Mouse (Mus musculus): ENCODE data around the gene Hprt. TPM values are rescaled to one million over a fixed set of nuclear protein-coding genes. Genes with fewer than 3 reads are reported as not detected.

Hprt gene
- polyA plus RNA-seq (2012; rRNA removed; ENCODE audit: low replicate concordance): 1.6 and 2.3 TPM in 2 replicates

DNA sequence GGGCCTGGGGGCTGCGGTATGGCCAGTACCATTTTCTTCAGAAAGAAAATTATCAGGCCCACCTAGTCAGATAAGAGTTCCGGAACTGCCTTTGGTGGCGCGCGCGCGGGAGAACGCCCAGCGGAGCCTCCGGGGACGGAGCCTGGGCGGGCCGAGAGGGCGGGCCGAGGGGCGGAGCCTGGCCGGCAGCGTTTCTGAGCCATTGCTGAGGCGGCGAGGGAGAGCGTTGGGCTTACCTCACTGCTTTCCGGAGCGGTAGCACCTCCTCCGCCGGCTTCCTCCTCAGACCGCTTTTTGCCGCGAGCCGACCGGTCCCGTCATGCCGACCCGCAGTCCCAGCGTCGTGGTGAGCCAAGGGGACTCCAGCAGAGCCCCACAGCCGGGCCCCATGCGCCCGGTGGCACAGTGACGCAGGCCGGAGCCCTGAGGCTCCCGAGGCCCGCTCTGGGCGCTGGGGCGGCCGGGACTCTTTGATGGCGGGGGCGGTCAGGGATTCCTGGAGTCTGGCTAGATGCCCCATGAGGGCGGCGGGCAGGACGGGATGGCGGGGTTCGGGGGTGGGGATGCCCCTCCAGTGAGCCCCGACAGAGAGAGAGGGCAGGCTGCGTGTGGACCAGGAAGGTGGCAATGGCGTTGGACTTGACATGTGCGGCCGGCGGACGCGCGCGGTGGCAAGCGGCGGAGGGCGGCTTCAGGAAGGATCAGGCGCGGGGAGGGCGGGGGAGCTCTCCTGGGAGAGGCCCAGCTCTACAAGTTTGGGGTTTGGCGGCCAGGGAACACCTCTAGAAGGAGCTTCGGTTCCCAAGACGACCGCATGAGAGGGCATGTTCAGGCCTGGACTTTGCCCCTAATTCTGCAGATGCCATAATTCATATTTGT is at the start of gene Hprt:
Hprt (plus strand) TSS at position 233 of the 879 bp plus-strand sequence.

Other genes starting within 250 kb of the Hprt start
- gene Ccdc160, start 196.9 kb upstream of the Hprt start, polyA plus RNA-seq (2012; rRNA removed; ENCODE audit: low replicate concordance): not detected in 2 replicates
- gene Phf6, start 75.9 kb upstream of the Hprt start, polyA plus RNA-seq (2012; rRNA removed; ENCODE audit: low replicate concordance): 0.04 and 0.12 TPM in 2 replicates